ENCODE assay signal across 8 mouse cellular contexts in the genomic region with DNA sequence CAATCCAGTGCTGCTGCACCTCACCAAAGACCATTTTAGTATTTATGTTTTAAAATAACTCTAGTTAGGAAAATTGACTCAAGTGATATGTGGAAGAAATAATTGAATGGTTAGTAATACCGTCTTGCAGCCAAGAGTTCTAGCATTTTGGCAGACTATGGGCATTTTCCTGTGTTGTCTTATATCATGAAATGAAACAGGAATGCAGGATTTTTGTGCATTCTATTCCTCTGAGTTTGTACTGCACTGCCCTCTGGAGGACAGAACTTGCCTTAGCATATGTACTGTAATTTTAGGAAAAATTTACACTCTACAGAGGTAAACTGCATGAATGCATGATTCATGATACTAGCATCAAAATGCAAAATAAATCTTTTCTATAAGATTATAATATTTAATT.
DNase-seq lines count a peak whose midpoint lies in the region; TF ChIP-seq lines count a peak whose summit lies in the region.

No protein-coding gene starts in this region.

- H3K27ac ChIP-seq in left cerebral cortex, adult 2 months: no peak overlapping the region
- H3K27ac ChIP-seq in thymus, adult 2 months (ENCODE audit: control insufficient read depth, insufficient read depth, low read length): no peak overlapping the region

- DNase-seq in gastrocnemius, postnatal 10 days: peak; percentile 25
- no peak for DNase-seq in gastrocnemius, postnatal 25 days
- DNase-seq in 3T3-L1 (ENCODE audit: low read depth, low spot score): peak; percentile 89
- DNase-seq in cerebellum, adult 11 months: peak; percentile 5
- DNase-seq in frontal cortex, postnatal 36 days (ENCODE audit: low spot score in 2 of 2): peak; percentile 30 to 77
- DNase-seq in left cerebral cortex, adult 2 months (ENCODE audit: extremely low spot score in 1 of 2, low spot score in 2 of 2): peak; percentile 39 to 40
- DNase-seq in retina, embryonic 14.5 days (ENCODE audit: low spot score): peak; percentile 83
- DNase-seq in thymus, adult 2 months: no peak

- H3K4me3 ChIP-seq in left cerebral cortex, adult 2 months: no peak overlapping the region
- no peak overlapping the region for H3K4me3 ChIP-seq in thymus, adult 2 months (ENCODE audit: control insufficient read depth, insufficient read depth, low read length)

- no peaks in the 10 kb centered on the region for H3K27me3 ChIP-seq in thymus, adult 2 months (ENCODE audit: control insufficient read depth, insufficient read depth, low read length)

- H3K36me3 ChIP-seq in thymus, adult 2 months (ENCODE audit: control insufficient read depth, insufficient read depth, low read length): no peaks in the 10 kb centered on the region

- intact Hi-C loops in left cerebral cortex, adult 2 months (cut with DNase I): loop anchor here (5.0 kb wide), 2 partner anchors 747 to 1092 kb away; no protein-coding TSS in a partner anchor

- no peaks in the 10 kb centered on the region for H3K4me1 ChIP-seq in thymus, adult 2 months (replicated peaks; ENCODE audit: control insufficient read depth, insufficient read depth, low read length)

- TF ChIP-seq CTCF in left cerebral cortex, adult 2 months (IDR thresholded peaks at IDR 0.05): peak; percentile 82
- no peak for TF ChIP-seq CTCF in thymus, adult 2 months (IDR thresholded peaks at IDR 0.05; ENCODE audit: borderline replicate concordance, control insufficient read depth, extremely low read depth, insufficient read depth, low read length, poor library complexity)

- 77% methylated on average over 1 of the region's 1 CpGs for WGBS in thymus, adult 2 months

- no peak for TF ChIP-seq POLR2A in thymus, adult 2 months (IDR thresholded peaks at IDR 0.05; ENCODE audit: control insufficient read depth, extremely low read depth, insufficient read depth, low read length, poor library complexity)

Comparison
In these comparisons a context has a peak if more than half of its experiments do, and no peak if none do; other contexts are left out.
1. DNase-seq: peak in gastrocnemius, postnatal 10 days (single experiment), 3T3-L1 (single experiment), cerebellum, adult 11 months (single experiment), frontal cortex, postnatal 36 days (2 of 2), left cerebral cortex, adult 2 months (2 of 2) and retina, embryonic 14.5 days (single experiment); none in gastrocnemius, postnatal 25 days (single experiment) and thymus, adult 2 months (single experiment).